Mouse (Mus musculus) heart, adult 9 months (tissue): ENCODE measurements around the gene Olfr287.
A peak's percentile ranks its signal among the peaks of the same experiment; 100 is the strongest.

Experiments used
- DNase-seq, 2 experiments: peaks; one replicate each; pipeline ENCODE4 v3.0.0; 2022; ENCODE audit warnings: low spot score in 2 of 2

Gene Olfr287

DNA sequence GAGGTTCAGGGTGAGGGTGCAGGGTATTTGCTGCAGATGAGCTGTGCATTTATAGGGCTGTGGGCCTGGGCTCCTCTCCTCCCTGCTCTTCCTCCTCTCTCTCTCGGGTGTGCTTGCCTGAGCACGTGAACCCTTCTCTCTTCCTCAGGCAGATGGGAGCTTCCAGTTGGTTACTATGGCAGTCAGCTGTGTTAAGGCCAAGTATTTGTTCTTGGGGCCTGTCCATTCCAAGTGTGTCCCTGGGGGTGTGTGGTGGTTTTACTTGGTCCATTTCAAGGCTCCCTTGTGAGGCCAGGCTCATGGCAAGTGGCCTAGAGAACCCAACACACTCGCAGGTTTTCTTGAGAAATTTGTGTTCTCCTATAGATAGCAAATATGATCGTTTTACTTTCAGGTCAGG, at the start of gene Olfr287, which contains the start of gene Gm44579:
TSS of gene Olfr287 (minus strand) at position 180 of the 400 bp plus-strand sequence.
TSS of gene Gm44579 (minus strand) at position 101 of the 400 bp plus-strand sequence.
- DNase-seq = no peak

DNA sequence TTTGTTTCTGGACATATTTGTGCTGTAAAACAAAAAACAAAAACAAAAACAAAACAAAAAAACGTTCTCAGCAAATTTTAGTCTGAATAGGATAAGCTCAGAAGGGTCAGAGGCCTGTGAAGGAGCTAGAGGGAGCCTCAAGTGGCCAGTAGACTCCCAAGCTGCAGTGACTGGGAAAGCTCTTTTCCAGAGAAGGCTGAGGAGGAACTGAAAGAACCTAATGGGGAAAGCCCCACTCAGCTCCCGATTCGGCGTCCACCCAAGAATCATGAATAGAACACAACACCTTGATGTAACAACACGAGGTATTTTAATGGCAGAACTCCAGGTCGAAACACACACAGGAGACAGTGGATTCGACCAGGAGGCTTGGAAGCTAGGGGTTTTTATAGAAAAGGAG, 36.9 kb upstream of the Olfr287 start:
- DNase-seq = no peak

DNA sequence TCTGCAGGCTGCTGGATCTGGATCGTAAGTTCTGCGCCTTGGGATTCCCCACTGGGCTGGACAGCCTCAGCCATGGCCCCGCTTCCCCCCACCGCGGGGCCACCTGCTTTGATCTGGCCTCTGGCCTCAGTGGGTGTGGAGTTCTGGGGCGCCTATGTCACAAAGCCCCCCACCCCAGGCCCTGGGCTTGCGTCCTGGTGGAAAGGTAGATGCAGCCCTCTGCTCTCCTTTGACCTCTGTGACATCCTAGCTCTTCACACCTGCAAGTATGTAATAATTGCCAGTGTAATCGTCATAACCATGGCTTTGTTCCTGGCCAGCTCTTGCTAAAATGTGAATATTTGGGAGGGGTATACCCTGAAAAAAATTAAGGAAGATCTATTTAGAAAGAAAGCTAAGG, 36.3 kb upstream of the Olfr287 start, which contains the start of gene H1fnt:
TSS of gene H1fnt (minus strand) at position 101 of the 400 bp plus-strand sequence.
- DNase-seq = no peak

DNA sequence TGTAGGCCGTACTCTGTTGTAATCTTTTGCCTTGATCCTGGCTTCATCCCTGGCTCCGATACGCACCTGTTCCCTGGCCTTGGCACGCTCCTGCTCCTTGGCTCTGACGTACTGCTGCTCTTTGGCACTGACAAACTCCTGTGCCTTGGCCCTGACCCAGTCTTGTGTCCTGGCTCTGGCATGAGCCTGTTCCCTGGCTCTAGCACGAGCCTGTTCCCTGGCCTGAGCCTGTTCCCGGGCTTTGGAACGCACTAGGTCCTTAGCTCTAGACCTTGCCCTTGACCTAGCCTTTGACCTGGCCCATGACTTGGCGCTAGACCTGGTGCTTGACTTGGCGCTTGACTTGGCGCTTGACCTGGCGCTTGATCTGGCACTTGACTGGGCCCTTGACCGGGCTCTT, 35.4 kb upstream of the Olfr287 start:
- DNase-seq = no peak

DNA sequence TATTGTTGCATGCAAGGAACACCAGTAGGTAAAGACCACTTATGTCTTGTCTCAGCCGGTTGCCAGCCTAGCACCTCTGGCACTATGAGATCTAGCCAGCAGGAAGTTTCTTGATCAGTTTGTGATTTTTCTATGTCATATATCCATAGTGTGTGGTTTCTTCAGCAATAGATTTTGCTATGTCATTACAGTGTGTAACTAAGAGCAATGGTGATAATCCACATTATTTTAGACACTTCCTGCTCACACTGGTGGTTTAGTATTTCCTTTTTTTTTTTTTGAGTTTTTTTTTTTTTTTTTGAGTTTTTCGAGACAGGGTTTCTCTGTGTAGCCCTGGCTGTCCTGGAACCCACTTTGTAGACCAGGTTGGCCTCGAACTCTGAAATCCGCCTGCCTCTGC, 14.6 kb upstream of the Olfr287 start:
- DNase-seq = no peak

DNA sequence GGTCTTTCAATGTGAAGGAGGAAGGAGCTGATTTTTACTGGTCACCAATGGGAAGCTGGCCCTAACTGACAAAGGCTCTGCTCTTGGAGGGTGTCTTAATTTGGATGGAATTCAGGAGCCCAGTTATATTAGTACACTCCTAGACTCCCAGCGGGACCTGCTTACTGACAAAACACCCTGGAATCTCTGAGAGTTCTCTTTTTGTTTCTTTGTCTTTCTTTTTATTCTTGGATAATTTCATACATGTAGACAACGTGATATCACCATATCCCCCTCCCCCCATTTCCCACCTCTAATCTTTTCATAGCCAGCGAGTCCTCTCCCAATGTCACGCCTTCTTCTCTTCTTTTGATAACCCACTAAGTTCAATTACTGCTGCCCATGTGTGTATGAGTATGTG, 13.5 kb upstream of the Olfr287 start, which contains the start of gene Olfr286:
TSS of gene Olfr286 (minus strand) at position 101 of the 400 bp plus-strand sequence.
- no peak for DNase-seq

DNA sequence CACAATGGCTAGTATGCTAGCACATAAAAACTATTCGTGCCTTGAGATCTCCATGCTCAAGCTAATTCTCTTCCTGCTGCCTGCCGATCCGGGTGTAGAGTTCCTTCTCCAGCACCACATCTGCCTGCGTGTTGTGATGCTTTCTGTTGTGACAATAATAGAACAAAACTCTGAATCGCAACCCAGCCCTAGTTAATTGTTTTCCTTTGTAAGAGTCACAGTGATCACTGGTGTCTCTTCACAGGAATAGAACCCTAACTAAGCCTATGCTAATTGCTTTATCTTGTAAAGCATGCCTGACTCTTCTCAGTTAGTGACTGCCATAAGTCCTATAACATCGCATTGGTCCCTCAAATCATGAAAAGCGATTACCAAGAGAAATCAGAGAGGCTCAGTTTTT, 5.2 kb upstream of the Olfr287 start:
- no peak for DNase-seq

DNA sequence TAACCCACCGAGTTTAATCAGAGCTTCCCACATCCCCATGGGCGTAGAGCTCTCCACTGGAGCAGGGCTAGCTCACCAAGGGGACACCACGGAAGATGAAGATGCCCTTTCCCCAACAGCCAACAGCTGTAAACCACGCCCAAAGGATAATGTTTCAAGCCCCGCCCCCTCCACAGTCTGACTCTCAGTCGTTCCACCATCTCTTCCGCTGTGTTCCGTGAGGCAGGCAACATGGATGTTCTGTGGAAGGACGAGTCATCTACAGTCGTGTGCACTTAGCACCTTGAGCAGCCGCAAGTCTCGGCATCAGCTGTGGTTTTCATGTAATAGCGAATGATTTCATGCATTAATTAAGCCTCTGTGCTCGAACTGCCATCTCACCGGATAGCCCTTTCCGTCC, 4.8 kb upstream of the Olfr287 start:
- DNase-seq = no peak

DNA sequence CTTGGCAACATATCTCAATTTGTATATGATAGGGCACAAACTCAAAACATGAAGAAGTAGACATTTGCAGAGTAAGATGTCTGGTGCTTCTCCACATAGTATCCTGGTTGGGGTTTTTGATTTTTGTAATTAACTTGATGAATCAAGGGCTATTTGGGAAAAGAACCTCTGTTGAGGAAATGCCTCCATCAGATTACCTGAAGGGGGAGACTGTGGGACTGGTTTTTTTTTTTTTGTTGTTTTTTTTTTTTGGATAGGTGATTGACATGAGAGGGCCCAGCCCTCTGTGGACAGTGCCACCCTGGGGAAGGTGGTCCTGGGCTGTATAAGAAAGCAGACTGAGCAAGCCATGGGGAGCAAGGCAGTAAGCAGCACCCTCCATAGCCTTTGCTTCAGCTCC, 1.5 kb upstream of the Olfr287 start:
- no peak for DNase-seq

DNA sequence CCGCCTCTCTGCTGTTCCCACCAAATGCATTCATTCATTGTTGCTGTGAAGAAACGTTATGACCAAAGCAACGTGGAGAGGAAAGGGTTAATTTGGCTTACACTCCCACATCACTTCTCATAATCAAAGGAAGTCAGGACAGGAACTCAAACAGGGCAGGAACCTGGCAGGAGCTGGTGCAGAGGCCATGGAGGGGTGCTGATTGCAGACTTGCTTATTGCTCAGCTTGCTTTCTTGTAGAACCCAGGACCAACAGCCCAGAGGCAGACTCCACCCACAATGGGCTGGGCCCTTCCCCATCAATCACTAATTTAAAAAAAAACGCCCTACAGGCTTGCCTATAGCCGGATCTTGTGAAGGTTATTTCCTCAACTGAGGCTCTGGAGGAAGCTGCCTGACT, 6.7 kb downstream of the Olfr287 start:
- no peak for DNase-seq

DNA sequence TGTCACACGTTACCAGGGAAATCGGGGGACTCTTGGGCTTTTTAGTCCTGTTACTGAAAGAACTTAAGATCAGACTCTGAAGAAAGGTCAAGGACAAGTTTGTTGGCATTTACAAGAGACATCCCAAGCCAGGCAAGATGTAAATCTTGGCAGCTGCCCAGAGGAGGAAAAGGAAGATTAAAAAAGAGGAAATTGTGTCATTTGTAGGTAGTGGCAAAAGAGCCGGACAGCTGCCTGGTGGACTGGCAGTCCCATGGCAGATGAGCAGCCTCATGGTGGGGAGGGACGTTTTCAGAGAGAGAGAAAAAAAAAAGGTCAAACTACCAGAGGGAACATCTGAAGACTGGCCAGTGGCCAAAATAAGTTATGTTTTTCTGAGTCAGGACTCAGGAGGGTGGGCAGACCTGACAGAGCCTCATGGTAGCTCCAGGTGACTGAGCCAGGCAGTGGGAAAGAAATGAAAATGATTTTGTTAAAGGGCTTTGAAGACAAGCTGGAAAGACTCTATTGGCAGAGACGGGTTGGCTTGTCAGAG, 7.5 kb downstream of the Olfr287 start:
- DNase-seq = no peak

DNA sequence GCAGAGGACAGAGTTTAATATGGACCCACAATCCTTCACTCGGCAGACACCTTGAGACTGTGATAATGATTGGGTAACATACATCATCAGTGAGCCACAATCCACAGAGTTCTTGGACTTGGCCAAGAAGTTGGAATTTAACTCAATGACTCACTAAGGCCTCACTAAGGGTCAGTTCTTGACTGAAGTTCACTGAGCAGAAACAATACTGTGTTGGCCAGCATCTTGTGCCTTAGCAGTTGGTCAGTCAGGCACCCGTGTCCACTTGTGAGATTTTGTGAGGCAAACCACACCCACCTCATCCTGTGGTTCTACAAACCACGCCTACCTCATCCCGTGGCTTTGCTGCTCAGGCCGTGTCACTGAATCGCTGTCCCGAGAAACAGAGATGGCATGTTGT, 11.2 kb downstream of the Olfr287 start:
- DNase-seq = no peak

DNA sequence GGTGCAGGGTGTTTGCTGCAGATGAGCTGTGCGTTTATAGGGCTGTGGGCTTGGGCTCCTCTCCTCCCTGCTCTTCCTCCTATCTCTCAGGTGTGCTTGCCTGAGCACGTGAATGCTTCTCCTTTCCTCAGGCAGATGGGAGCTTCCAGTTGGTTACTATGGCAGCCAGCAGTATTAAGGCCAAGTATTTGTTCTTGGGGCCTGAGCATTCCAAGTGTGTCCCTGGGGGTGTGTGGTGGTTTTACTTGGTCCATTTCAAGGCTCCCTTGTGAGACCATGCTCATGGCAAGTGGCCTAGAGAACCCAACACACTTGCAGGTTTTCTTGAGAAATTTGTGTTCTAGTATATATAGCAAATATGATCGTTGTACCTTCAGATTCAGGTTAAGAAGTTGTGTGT, 25.4 kb downstream of the Olfr287 start, which contains the start of gene Olfr288:
TSS of gene Olfr288 (minus strand) at position 101 of the 400 bp plus-strand sequence.
- DNase-seq = no peak

DNA sequence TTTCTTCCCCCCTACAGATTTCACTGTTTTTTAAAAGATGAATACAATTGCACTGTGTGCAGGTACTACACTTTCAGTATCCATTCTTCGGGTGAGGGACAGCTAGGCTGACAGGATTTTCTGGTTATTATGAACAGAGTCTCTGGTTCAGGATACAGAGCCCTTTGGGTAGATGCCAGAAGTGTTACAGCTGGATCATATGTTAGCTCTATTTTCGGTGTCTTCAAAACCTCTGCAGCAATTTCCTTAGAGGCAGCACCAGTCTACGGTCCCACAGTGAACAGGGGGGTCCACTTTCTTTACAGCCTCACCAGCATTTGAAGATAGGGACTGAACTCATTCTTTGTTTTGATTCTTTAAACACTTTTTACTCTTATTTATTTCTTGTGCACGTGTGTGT, 36.4 kb downstream of the Olfr287 start:
- no peak for DNase-seq

DNA sequence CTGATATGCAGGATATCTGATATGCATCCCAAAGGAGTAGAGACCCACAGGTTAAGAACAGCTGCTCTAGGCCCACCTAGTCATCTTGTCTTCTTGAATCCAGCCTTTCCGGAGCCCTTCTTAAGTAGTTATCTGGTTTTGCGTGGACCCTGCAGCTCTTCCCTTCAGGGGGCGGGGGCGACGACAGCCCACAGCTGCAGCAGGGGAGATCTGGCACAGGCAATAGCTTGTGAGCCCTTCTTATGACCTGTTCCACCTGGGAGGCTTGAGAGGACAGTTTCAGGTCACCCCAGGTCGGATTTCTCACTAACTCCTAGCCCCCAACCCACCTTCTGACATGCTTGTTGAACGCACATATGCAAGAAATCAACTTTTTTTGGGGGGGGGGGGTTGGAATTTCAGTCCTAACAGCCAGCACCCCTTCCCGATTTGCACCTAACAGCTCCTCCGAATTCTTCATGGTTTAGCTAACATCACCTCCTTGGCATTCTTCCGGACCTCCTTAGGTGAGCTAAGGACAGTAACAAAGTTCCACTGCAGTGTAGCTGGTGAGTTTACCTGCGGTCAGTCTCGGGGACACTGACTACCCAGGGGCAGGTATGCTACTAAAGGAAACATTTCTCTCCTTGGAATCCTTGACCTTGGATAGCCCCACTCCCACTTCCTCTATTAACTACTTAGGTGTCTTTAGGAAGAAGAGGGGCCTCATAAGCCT, 38.8 kb downstream of the Olfr287 start:
- no peak for DNase-seq

DNA sequence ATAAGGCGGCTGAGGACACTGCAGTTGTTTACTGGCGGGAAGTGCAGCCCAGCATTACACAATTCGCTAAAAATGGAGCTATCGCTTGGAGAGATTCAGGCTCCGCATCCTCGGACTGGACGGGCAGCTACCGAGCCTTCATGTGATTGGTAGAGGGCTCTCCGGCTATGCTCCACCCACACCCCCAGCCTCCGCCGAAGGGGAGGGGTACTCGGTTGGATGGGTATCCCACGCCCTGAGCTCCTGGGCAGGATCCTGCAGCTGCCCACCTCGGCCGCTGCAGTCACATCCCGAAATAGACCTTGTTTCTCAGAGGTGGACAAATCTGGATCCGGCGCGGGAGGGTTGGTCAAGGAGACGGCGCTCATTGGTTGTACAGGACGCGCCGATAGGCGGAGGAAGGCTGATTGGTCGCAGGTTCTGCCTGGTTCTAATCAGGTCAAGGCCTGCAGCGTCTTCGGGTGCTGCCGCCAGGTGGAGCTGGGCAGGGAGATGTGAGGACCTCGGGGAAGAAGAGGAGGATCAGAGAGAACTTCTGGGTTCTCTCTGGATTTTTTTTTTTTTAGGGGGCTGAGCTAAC, 39.6 kb downstream of the Olfr287 start:
- DNase-seq = peak; percentile 96 to 97

DNA sequence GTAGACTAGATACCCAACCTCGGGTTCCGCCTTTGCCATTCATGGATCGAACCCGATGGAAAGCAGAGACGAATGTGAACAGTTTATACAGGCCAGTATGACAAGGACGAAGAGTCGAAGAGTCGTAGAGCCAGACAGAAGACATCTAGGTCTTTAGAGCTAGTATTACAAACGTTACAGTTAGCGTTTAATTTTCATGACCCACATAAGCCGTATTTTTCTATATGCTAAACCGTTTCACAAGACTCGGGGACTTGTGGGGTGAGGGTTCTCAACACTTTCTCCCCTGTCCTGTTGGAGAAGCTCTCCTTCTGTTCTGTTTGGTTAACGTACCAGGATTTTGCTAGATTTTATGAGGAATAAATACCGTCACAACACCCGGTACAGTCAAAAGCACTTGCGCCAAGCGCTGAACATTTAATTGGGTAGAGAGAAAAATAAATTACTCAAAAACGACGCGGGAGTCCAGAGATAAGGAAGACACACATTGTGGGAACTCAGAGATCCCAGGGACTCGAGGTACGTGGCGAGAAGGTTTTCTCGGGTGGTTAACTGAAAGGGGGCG, 40.2 kb downstream of the Olfr287 start:
- no peak for DNase-seq

DNA sequence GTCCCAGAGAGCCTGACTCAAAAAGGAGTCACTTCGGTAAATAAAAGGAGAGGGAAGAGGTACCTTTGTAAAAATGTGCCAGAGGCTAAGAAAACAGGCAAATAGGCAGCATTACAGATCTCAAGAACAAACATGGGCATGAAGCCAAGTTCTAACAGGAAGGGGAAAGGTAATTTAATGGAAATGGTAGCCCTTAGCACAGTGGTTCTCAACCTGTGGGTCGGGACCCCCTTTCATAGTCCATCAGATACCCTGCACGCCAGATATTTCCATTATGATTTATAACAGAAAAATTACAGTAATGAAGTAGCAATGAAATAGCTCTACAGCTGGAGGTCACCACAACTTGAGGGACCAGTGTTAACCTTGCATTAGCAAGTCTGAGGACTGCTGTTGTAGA, 43.5 kb downstream of the Olfr287 start:
- DNase-seq = no peak

DNA sequence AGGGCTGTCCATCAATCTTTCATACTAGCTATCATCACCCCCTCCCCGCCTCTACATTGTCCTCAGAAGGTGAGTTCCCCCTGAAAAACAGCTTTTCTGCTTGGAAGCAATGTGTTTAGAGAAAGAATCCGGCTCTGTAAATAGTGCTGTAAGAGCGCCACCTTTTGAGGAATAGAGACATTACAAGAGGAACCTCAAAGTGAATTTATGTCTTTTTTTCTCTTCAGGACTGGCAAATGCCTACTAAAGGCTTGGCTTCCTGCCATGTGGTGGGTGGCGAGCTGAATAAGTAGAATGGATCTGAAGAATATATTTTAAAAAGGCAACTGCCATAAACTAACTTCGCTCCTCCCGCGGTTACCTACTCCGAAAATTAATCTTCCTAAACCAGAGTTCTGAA, 47.0 kb downstream of the Olfr287 start:
- peak in 1 of 2 experiments; percentile 29 for DNase-seq

DNA sequence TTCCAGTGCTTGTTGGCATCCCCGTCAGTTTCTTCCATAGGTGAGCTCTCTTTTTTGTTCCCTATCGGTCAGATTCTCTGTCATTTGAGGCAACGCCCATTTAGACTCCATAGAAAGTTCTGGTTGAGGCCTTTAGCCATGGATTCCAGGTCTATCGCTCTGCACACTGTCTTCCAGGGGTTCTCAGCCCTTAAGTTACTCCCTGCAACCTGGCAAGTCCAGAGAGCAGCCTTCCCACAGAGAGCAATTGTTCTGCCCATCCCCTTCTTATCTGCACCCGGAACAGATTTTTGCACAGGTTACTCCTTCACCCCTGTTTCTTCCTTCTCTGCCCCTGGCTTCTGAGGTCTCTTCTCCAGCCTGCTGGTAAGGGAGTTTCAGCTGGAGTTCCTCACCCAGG, 48.7 kb downstream of the Olfr287 start:
- DNase-seq = no peak

DNA sequence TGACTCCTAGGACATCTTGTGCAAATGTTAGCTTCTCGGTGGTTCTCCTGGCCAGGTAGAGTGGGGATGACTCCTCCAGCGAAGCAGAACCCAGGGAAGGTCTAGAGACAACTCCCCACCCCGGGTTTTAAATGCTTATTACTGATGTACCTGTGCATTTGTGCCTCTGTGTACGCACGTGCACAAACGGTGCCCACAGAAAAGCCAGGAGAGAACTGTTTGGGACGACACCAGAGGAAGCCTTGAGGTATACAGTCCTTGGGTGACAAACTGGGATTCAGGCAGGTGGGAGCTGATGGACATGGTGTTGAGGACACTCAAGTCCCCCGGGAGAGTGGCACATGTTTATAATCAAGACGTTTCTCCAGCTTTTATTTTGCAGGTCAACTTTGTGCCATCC, 49.9 kb downstream of the Olfr287 start:
- no peak for DNase-seq

DNA sequence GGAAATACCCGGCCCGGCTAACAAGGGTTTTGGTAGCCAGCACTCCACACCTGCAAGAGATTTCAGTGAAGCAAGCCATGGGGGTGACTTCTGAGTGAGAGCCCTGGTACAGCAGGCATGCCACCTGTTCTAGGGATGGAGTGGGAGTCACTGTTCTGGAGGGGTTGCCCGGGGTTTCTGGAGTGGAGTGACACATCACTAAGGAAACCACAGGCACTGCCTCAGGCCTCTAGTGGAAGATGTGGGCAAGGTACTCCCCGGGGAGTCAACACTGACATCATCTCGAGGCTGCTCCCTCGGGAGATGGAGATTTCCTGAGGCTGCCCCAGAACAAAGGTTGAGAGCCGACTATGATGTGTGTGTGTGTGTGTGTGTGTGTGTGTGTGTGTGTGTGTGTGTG, 50.5 kb downstream of the Olfr287 start:
- peak in 1 of 2 experiments; percentile 12 for DNase-seq

DNA sequence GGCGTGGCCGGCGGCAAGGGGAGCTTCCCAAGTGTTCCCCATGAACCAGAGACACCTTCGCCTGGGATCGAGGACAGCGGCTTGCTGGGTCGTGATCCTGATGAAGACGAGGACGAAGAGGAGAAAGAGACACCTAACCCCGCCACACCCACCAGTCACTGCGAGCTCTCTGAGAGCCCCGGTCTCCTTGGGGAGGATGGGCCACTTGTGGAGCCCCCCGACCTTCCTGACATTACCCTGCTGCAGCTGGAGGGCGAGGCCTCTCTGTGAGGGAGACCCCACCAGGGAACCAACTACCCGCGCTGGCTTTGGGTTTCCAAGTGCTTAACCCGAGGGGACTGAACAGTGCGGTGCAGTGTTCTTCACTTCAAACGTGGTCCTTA, 52.2 kb downstream of the Olfr287 start:
- DNase-seq = no peak
